Mouse (Mus musculus) gonadal fat pad, adult 2 months (tissue): Measurements from ENCODE around the gene Wscd2. TPM values are rescaled to one million over a fixed set of nuclear protein-coding genes. Genes with fewer than 3 reads are reported as not detected.

Experiments
- polyA plus RNA-seq: library from polyadenylated mRNA; depleted of rRNA; stranded (reverse); fragments of >200 nt; gene quantifications from 2 replicates; pipeline ENCODE4 v1.2.3, GENCODE M21; 2012; rRNA removed

Gene Wscd2
- polyA plus RNA-seq, 1 experiment: 5.9 TPM

Other genes with a start within 250 kb of the Wscd2 start
- 10.4 and 10.6 TPM in 2 replicates for gene Sgsm1, start 179.5 kb upstream of the Wscd2 start, polyA plus RNA-seq
- not detected in 2 replicates for gene Aym1, start 133.0 kb upstream of the Wscd2 start, polyA plus RNA-seq
- 75.4 and 80.8 TPM in 2 replicates for gene Cmklr1, start 160.1 kb downstream of the Wscd2 start, polyA plus RNA-seq
- gene 1700069L16Rik, start 234.4 kb downstream of the Wscd2 start, polyA plus RNA-seq: not detected in 2 replicates
- gene Ficd, start 245.5 kb downstream of the Wscd2 start, polyA plus RNA-seq: 16.0 and 17.0 TPM in 2 replicates